Mouse (Mus musculus) limb, embryonic 11.5 days (tissue): Measurements from ENCODE around the gene Cnpy1. TPM values are rescaled to one million over a fixed set of nuclear protein-coding genes. Genes with fewer than 3 reads are reported as not detected.

ENCODE experiments used
- ATAC-seq: fragments of 200-750 bp; cut with Nextera tagmentation; 2 replicates; pipeline ENCODE4 v1.8.0; 2017; ENCODE audit warnings: low read depth; ENCODE audit not compliant: insufficient number of reproducible peaks, low FRiP score, low TSS enrichment
- DNase-seq: peaks from one replicate; pipeline ENCODE4 v3.0.0-alpha.2; 2015; ENCODE audit warnings: low spot score
- H3K27ac ChIP-seq: fragments of 300-500 bp; sonication (generic); replicated peaks from 2 replicates; pipeline ENCODE4 v1.5.1; 2014; ENCODE audit warnings: low read depth, mild to moderate bottlenecking, low read length
- H3K27me3 ChIP-seq: fragments of 300-500 bp; sonication (generic); 2 replicates; pipeline ENCODE4 v1.6.1; 2014; ENCODE audit warnings: mild to moderate bottlenecking, low read length, mixed read lengths; ENCODE audit not compliant: control insufficient read depth, insufficient read depth
- H3K36me3 ChIP-seq: fragments of 300-500 bp; sonication (generic); 2 replicates; pipeline ENCODE4 v1.6.1; 2014; ENCODE audit warnings: mild to moderate bottlenecking, low read length, moderate library complexity, mixed read lengths; ENCODE audit not compliant: control insufficient read depth, insufficient read depth
- H3K4me1 ChIP-seq: fragments of 300-500 bp; sonication (generic); 2 replicates; pipeline ENCODE4 v1.6.1; 2014; ENCODE audit warnings: low read length, mixed read lengths; ENCODE audit not compliant: control insufficient read depth, insufficient read depth
- H3K4me2 ChIP-seq: fragments of 300-500 bp; sonication (generic); 2 replicates; pipeline ENCODE4 v1.6.1; 2014; ENCODE audit warnings: low read depth, mild to moderate bottlenecking, moderate library complexity; ENCODE audit not compliant: severe bottlenecking
- H3K4me3 ChIP-seq: fragments of 300-500 bp; sonication (generic); 2 replicates; pipeline ENCODE4 v1.5.1; 2014; ENCODE audit warnings: low read depth, low read length
- H3K9ac ChIP-seq: fragments of 300-500 bp; sonication (generic); 2 replicates; pipeline ENCODE4 v1.6.1; 2014; ENCODE audit warnings: mild to moderate bottlenecking, low read length
- H3K9me3 ChIP-seq: fragments of 300-500 bp; sonication (generic); 2 replicates; pipeline ENCODE4 v1.6.1; 2016; ENCODE audit warnings: low read length; ENCODE audit not compliant: control insufficient read depth
- WGBS: fragments of 180-500 bp; shearing (Covaris S2); extraction: QIAGEN DNeasy Blood & Tissue Kit; methylation state at CpG from one replicate; pipeline ENCODE4 v1.1.7; 2014; 5-methylcytosine and 5-hydroxymethylcytosine counted together
- polyA plus RNA-seq: library from polyadenylated mRNA; unstranded; fragments of >200 nt; fragmentation: Nextera tagmentation; extraction: Ambion mirVana; gene quantifications from 2 replicates; pipeline ENCODE4 v1.2.1, GENCODE M21; 2014

The Cnpy1 gene
- polyA plus RNA-seq, 1 experiment from 2014 or later = not detected

GRCm38 (mm10) chr5:28159072-28159458, 86.5 kb downstream of the Cnpy1 start:
- Histone ChIP-seq H3K27me3 (peaks cover 81% of the 10 kb centered on the region), H3K4me3 (no peak overlapping the region), H3K4me2 (no peak overlapping the region), H3K27ac (no peak overlapping the region), H3K9ac (no peak overlapping the region), H3K9me3 (no peaks in the 10 kb centered on the region), H3K4me1 (no peaks in the 10 kb centered on the region), H3K36me3 (no peaks in the 10 kb centered on the region)
- 2% methylated on average over 15 of the region's 15 CpGs for WGBS
- DNase-seq (peak; percentile 42), ATAC-seq (no peak)

DNA sequence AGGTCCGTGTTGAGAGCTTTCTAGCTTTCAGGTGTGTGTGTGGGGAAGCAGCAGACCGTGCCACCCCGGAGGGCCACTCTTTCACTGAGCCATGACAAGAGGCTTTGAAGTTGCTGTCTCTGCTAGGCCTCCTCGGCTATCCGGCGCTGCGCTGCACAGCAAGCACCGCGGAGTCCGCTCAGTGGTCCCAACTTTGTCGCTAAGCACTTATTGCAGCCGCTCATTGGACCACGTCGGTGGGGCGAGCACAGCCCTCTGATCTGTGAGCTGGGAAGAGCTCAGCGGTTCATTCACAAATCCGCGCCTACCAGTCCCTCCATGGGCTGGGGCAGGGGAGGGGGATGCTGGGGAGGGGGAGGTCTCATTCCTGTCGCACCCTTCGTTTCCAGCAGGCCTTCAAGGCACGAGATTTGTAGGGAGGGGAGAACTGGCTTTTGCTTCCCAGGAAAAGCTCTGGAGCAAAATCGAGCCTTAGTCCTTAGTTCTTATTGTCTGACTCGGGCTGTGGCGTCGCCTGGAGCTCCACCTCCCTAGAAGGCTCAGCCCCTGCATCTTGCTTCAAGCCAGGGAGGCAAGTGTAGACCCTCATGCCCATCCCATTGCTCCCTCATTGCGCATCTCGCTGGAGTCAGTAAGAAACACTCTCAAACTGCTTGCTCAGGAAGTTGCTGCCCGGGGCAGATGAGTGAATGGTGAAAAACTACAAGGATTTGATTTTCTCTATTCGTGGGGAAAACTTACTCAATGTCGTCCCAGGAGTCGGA, 87.1 kb downstream of the Cnpy1 start:
- ATAC-seq (peak; percentile 46; the same call in 1 of the 2 replicates), DNase-seq (peak; percentile 63)
- no peak overlapping the region for H3K27ac ChIP-seq
- WGBS = under 1% methylated on average over 31 of the region's 31 CpGs
- H3K36me3 ChIP-seq = no peaks in the 10 kb centered on the region
- peak overlapping the region; percentile 2; the same call in 1 of the 2 replicates for H3K4me3 ChIP-seq
- no peak overlapping the region for H3K9ac ChIP-seq
- H3K4me2 ChIP-seq = no peak overlapping the region; the same call in 1 of the 2 replicates
- H3K4me1 ChIP-seq = no peaks in the 10 kb centered on the region
- H3K9me3 ChIP-seq = no peaks in the 10 kb centered on the region
- H3K27me3 ChIP-seq = peaks cover 77% of the 10 kb centered on the region

DNA sequence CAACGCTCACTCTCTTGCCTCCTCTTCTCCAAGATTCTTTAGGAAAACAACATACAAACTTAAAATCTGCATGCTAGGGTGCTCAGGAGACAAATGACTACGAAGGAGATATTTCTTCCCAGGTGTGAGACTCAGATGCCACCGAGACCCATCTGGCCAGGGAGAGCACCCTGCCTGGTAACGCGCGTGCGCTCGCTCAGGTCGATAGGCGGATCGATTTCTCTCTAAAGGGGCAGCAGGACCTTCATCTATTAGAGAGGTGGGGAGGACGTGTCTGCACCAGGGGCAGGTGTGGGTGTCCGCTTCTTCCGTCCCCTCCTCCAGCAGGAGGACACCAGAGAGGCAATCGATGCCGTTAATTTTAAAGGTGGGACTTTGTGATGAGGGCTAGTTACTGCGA, 87.8 kb downstream of the Cnpy1 start:
- H3K27me3 ChIP-seq = peaks cover 71% of the 10 kb centered on the region
- WGBS = 3% methylated on average over 17 of the region's 17 CpGs
- no peak for ATAC-seq
- no peaks in the 10 kb centered on the region for H3K9me3 ChIP-seq
- H3K27ac ChIP-seq = no peak overlapping the region
- no peaks in the 10 kb centered on the region for H3K4me1 ChIP-seq
- H3K9ac ChIP-seq = no peak overlapping the region
- no peak for DNase-seq
- no peaks in the 10 kb centered on the region for H3K36me3 ChIP-seq
- no peak overlapping the region for H3K4me3 ChIP-seq
- H3K4me2 ChIP-seq = no peak overlapping the region; the same call in 1 of the 2 replicates

GRCm38 (mm10) chr5:28157044-28157730, 88.4 kb downstream of the Cnpy1 start:
- Histone ChIP-seq H3K4me1 (no peaks in the 10 kb centered on the region), H3K9ac (no peak overlapping the region), H3K27me3 (peaks cover 69% of the 10 kb centered on the region), H3K4me3 (no peak overlapping the region), H3K4me2 (no peak overlapping the region), H3K9me3 (no peaks in the 10 kb centered on the region), H3K27ac (no peak overlapping the region), H3K36me3 (no peaks in the 10 kb centered on the region)
- 5% methylated on average over 9 of the region's 9 CpGs for WGBS
- no peak for DNase-seq
- no peak for ATAC-seq

Other genes starting within 250 kb of the Cnpy1 start
- 78.8 and 80.8 TPM in 2 replicates for gene Insig1, start 174.4 kb downstream of the Cnpy1 start, polyA plus RNA-seq
- not detected in 2 replicates for gene En2, start 80.1 kb downstream of the Cnpy1 start, polyA plus RNA-seq
- 16.4 and 18.5 TPM in 2 replicates for gene Rbm33, start 71.3 kb upstream of the Cnpy1 start, polyA plus RNA-seq
- 1.2 and 1.3 TPM in 2 replicates for gene Shh, start 221.4 kb upstream of the Cnpy1 start, polyA plus RNA-seq